Mouse (Mus musculus): ENCODE data around the gene Fam71e2. TPM values are rescaled to one million over a fixed set of nuclear protein-coding genes. Genes with fewer than 3 reads are reported as not detected.

Gene Fam71e2
- total RNA-seq, 1 experiment = not detected

DNA sequence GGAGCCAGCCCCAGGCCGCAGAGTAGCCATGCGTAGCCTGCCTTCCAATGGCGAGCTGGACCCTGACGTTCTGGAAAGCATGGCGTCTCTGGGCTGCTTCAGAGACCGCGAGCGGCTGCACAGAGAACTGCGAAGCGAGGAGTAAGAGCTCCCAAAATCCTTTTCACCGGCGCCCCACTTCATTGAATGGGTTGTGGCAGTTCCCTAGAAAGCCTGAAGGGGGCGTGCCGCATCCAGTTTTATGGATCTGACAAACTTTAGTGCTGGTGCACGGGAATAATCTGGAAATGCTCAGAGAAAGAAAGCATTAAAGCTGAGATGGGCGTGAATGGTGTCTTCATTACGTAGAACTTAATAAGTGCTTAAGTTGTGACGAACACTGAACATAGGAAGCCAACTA is 66.0 kb downstream of the Fam71e2 start:
- peak; percentile 66 for DNase-seq (ENCODE audit: low read depth, low spot score)
- in situ Hi-C loops (cut with MboI; ENCODE audit: low sequenced_read_pairs in 2 of 2, unreplicated experiment in 2 of 2) = no loop called here
- H3K36me3 ChIP-seq (ENCODE audit: control insufficient read depth, insufficient read depth, low read length, poor library complexity, severe bottlenecking) = peaks cover 11% of the 10 kb centered on the region
- H3K4me3 ChIP-seq (ENCODE audit: insufficient read depth in 1 of 2, low read depth in 1 of 2, low read length in 2 of 2, poor library complexity in 1 of 2, severe bottlenecking in 1 of 2) = peak overlapping the region; percentile 53 to 55
- H3K4me1 ChIP-seq (ENCODE audit: control insufficient read depth in 2 of 2, insufficient read depth in 2 of 2, low read length in 2 of 2, poor library complexity in 1 of 2) = peaks cover 15 to 17% of the 10 kb centered on the region in 2 experiments
- no peak for TF ChIP-seq CHD2 (IDR thresholded peaks at IDR 0.05; ENCODE audit: low read depth, low read length)
- no peak for TF ChIP-seq ZNF384 (IDR thresholded peaks at IDR 0.05; ENCODE audit: low read depth, low read length)
- TF ChIP-seq MAFK (IDR thresholded peaks at IDR 0.05; ENCODE audit: insufficient read depth, low read depth, low read length) = no peak
- no peak for TF ChIP-seq ZC3H11A (IDR thresholded peaks at IDR 0.05; ENCODE audit: borderline replicate concordance, low read depth, low read length)
- no peak for TF ChIP-seq HCFC1 (IDR thresholded peaks at IDR 0.05; ENCODE audit: borderline replicate concordance, insufficient read depth, low read length)
- peak overlapping the region; percentile 72; the same call in 1 of the 2 replicates for H3K27ac ChIP-seq (ENCODE audit: insufficient read depth, low read depth, low read length, poor library complexity, severe bottlenecking)
- no peaks in the 10 kb centered on the region for H3K9me3 ChIP-seq (ENCODE audit: control insufficient read depth, insufficient read depth, low read depth, low read length)
- H3K9ac ChIP-seq (ENCODE audit: insufficient read depth, low read depth, low read length, poor library complexity, severe bottlenecking) = peak overlapping the region; percentile 77; the same call in 1 of the 2 replicates

Other genes starting within 250 kb of the Fam71e2 start
- gene Tnni3, start 247.1 kb downstream of the Fam71e2 start, total RNA-seq (2012; rRNA removed) = 7.8 and 17.9 TPM in 2 replicates
- 3.1 and 6.3 TPM in 2 replicates for gene Dnaaf3, start 238.8 kb downstream of the Fam71e2 start, total RNA-seq (2012; rRNA removed)
- gene Syt5, start 223.8 kb downstream of the Fam71e2 start, total RNA-seq (2012; rRNA removed) = 3.0 and 8.7 TPM in 2 replicates
- 0.18 TPM in 1 of 2 replicates, not detected in the other for gene Ptprh, start 167.3 kb downstream of the Fam71e2 start, total RNA-seq (2012; rRNA removed)
- gene Tmem86b, start 139.9 kb downstream of the Fam71e2 start, total RNA-seq (2012; rRNA removed) = 8.1 and 8.6 TPM in 2 replicates
- 55.4 and 62.9 TPM in 2 replicates for gene Ppp6r1, start 112.3 kb downstream of the Fam71e2 start, total RNA-seq (2012; rRNA removed)
- 56.6 and 61.2 TPM in 2 replicates for gene Hspbp1, start 86.2 kb downstream of the Fam71e2 start, total RNA-seq (2012; rRNA removed)
- gene Brsk1, start 80.7 kb downstream of the Fam71e2 start, total RNA-seq (2012; rRNA removed) = 20.7 and 26.2 TPM in 2 replicates
- gene Tmem150b, start 46.1 kb downstream of the Fam71e2 start, total RNA-seq (2012; rRNA removed) = 0.53 and 0.94 TPM in 2 replicates
- 68.4 and 121 TPM in 2 replicates for gene Kmt5c, start 31.2 kb downstream of the Fam71e2 start, total RNA-seq (2012; rRNA removed)
- gene Cox6b2, start 18.2 kb downstream of the Fam71e2 start, total RNA-seq (2012; rRNA removed) = 46.4 and 130 TPM in 2 replicates
- 1.2 and 2.1 TPM in 2 replicates for gene Il11, start 11.6 kb upstream of the Fam71e2 start, total RNA-seq (2012; rRNA removed)
- not detected in 2 replicates for gene Tmem190, start 11.6 kb upstream of the Fam71e2 start, total RNA-seq (2012; rRNA removed)
- 13.0 and 27.7 TPM in 2 replicates for gene Tmem238, start 18.4 kb upstream of the Fam71e2 start, total RNA-seq (2012; rRNA removed)
- gene Rpl28, start 21.6 kb upstream of the Fam71e2 start, total RNA-seq (2012; rRNA removed) = 1,352 and 1,377 TPM in 2 replicates
- gene Ube2s, start 41.3 kb upstream of the Fam71e2 start, total RNA-seq (2012; rRNA removed) = 461 and 499 TPM in 2 replicates
- 6.9 and 8.4 TPM in 2 replicates for gene Shisa7, start 73.4 kb upstream of the Fam71e2 start, total RNA-seq (2012; rRNA removed)
- gene Isoc2b, start 99.0 kb upstream of the Fam71e2 start, total RNA-seq (2012; rRNA removed) = 3.5 and 3.7 TPM in 2 replicates
- gene Isoc2a, start 105.9 kb upstream of the Fam71e2 start, total RNA-seq (2012; rRNA removed) = 13.0 and 16.1 TPM in 2 replicates
- gene Gm36210, start 135.2 kb upstream of the Fam71e2 start, total RNA-seq (2012; rRNA removed) = 1.6 and 2.2 TPM in 2 replicates
- 4.0 and 4.3 TPM in 2 replicates for gene Zfp628, start 143.9 kb upstream of the Fam71e2 start, total RNA-seq (2012; rRNA removed)
- gene Nat14, start 150.7 kb upstream of the Fam71e2 start, total RNA-seq (2012; rRNA removed) = 1.2 and 1.7 TPM in 2 replicates
- 0.94 and 1.3 TPM in 2 replicates for gene Ssc5d, start 154.5 kb upstream of the Fam71e2 start, total RNA-seq (2012; rRNA removed)
- gene Sbk2, start 193.1 kb upstream of the Fam71e2 start, total RNA-seq (2012; rRNA removed) = 0.22 and 0.95 TPM in 2 replicates
- not detected in 2 replicates for gene Sbk3, start 199.9 kb upstream of the Fam71e2 start, total RNA-seq (2012; rRNA removed)
- gene Zfp579, start 224.9 kb upstream of the Fam71e2 start, total RNA-seq (2012; rRNA removed) = 2.9 and 3.4 TPM in 2 replicates
- 2.6 and 3.9 TPM in 2 replicates for gene Zfp524, start 243.1 kb upstream of the Fam71e2 start, total RNA-seq (2012; rRNA removed)
- 45.9 and 47.4 TPM in 2 replicates for gene Fiz1, start 243.4 kb upstream of the Fam71e2 start, total RNA-seq (2012; rRNA removed)
- not detected in 2 replicates for gene Gm44973, start 244.2 kb upstream of the Fam71e2 start, total RNA-seq (2012; rRNA removed)
- 12.9 and 18.4 TPM in 2 replicates for gene Zfp865, start 249.1 kb upstream of the Fam71e2 start, total RNA-seq (2012; rRNA removed)
- gene Ccdc106, start 249.3 kb upstream of the Fam71e2 start, total RNA-seq (2012; rRNA removed) = 7.5 and 11.2 TPM in 2 replicates

Measured in ES-E14 (cell line).